Mouse (Mus musculus): ENCODE results near the gene Gdf2.

The Gdf2 gene

GRCm38 (mm10) chr14:33956055-33956454 is 15.2 kb downstream of the Gdf2 start:
- DNase-seq (ENCODE audit: low read depth, low spot score), result no peak

- no peak for DNase-seq (ENCODE audit: low read depth, low spot score)
These were observed 17.3 kb downstream of the Gdf2 start for GRCm38 (mm10) chr14:33958186-33958585.

- DNase-seq (ENCODE audit: low read depth, low spot score), result no peak
These were observed 18.0 kb downstream of the Gdf2 start for GRCm38 (mm10) chr14:33958841-33959240.

- no peak for DNase-seq (ENCODE audit: low read depth, low spot score)
These were observed 18.5 kb downstream of the Gdf2 start for GRCm38 (mm10) chr14:33959341-33959740.

GRCm38 (mm10) chr14:33965675-33966074 is 24.8 kb downstream of the Gdf2 start:
- no peak for DNase-seq (ENCODE audit: low read depth, low spot score)

GRCm38 (mm10) chr14:33972679-33973078 is 31.8 kb downstream of the Gdf2 start:
- no peak for DNase-seq (ENCODE audit: low read depth, low spot score)

- no peak for DNase-seq (ENCODE audit: low read depth, low spot score)
These were observed 33.9 kb downstream of the Gdf2 start for GRCm38 (mm10) chr14:33974752-33975151.

GRCm38 (mm10) chr14:33977748-33978147 is 36.9 kb downstream of the Gdf2 start:
- DNase-seq (ENCODE audit: low read depth, low spot score), result no peak

- no peak for DNase-seq (ENCODE audit: low read depth, low spot score)
These were observed 37.8 kb downstream of the Gdf2 start, which contains the start of gene Zfp488 for GRCm38 (mm10) chr14:33978604-33979059. TSS of gene Zfp488 (minus strand) at chr14:33978764.

- no peak for DNase-seq (ENCODE audit: low read depth, low spot score)
These were observed 48.4 kb downstream of the Gdf2 start for GRCm38 (mm10) chr14:33989201-33989600.

- no peak for DNase-seq (ENCODE audit: low read depth, low spot score)
These were observed 51.1 kb downstream of the Gdf2 start for GRCm38 (mm10) chr14:33991971-33992370.

GRCm38 (mm10) chr14:33993051-33993450 is 52.2 kb downstream of the Gdf2 start:
- DNase-seq (ENCODE audit: low read depth, low spot score), result no peak

- DNase-seq (ENCODE audit: low read depth, low spot score), result no peak
These were observed 52.9 kb downstream of the Gdf2 start for GRCm38 (mm10) chr14:33993521-33994289.
